In genomic region chr15:11037376-11037695, GRCm38 (mm10) we compare ENCODE assay signal across 8 mouse cellular contexts. TPM values are rescaled to one million over a fixed set of nuclear protein-coding genes. Genes with fewer than 3 reads are reported as not detected.
A peak's percentile ranks its signal among the peaks of the same experiment; 100 is the strongest.
DNase-seq lines count a peak whose midpoint lies in the region; ATAC-seq and TF ChIP-seq lines count a peak whose summit lies in the region.

No protein-coding gene starts in this region.

- H3K27me3 ChIP-seq in heart, embryonic 16.5 days (ENCODE audit: control insufficient read depth, insufficient read depth, low read length): peaks cover 47% of the 10 kb centered on the region
- peaks cover 41% of the 10 kb centered on the region for H3K27me3 ChIP-seq in hindbrain, embryonic 15.5 days
- H3K27me3 ChIP-seq in midbrain, embryonic 15.5 days (replicated peaks): peaks cover 42% of the 10 kb centered on the region
- no peaks in the 10 kb centered on the region; the same call in 1 of the 2 replicates for H3K27me3 ChIP-seq in cerebellum, adult 2 months (ENCODE audit: control insufficient read depth, insufficient read depth, low read length)

- H3K36me3 ChIP-seq in heart, embryonic 16.5 days (ENCODE audit: control insufficient read depth, insufficient read depth): no peaks in the 10 kb centered on the region
- H3K36me3 ChIP-seq in hindbrain, embryonic 15.5 days: no peaks in the 10 kb centered on the region
- no peaks in the 10 kb centered on the region for H3K36me3 ChIP-seq in midbrain, embryonic 15.5 days (replicated peaks)

- peak overlapping the region; percentile 53 for H3K4me3 ChIP-seq in heart, embryonic 16.5 days (ENCODE audit: low read length)
- peak overlapping the region; percentile 45 for H3K4me3 ChIP-seq in hindbrain, embryonic 15.5 days
- peak overlapping the region; percentile 36 for H3K4me3 ChIP-seq in midbrain, embryonic 15.5 days
- H3K4me3 ChIP-seq in cerebellum, adult 2 months (replicated peaks; ENCODE audit: insufficient read depth, low read depth, low read length): no peak overlapping the region

- intact Hi-C loops in heart, postnatal 25 days (cut with DNase I): loop anchor here (5.0 kb wide), 1 partner anchor 115 kb away; no protein-coding TSS in a partner anchor

- no peak for TF ChIP-seq POLR2A in brain, embryonic 14.5 days (IDR thresholded peaks at IDR 0.05; ENCODE audit: borderline replicate concordance, extremely low read depth, insufficient read depth, insufficient read length, poor library complexity, severe bottlenecking)
- TF ChIP-seq POLR2A in cerebellum, adult 2 months (IDR thresholded peaks at IDR 0.05; ENCODE audit: borderline replicate concordance, insufficient read depth, low read length): no peak

- WGBS in heart, embryonic 16.5 days: 5% methylated on average over 8 of the region's 8 CpGs
- WGBS in hindbrain, embryonic 15.5 days: 3% methylated on average over 8 of the region's 8 CpGs
- WGBS in midbrain, embryonic 15.5 days: 4% methylated on average over 8 of the region's 8 CpGs
- 2% methylated on average over 8 of the region's 8 CpGs for WGBS in cerebellum, adult 2 months

- no peak for DNase-seq in heart, postnatal 25 days (ENCODE audit: low spot score)
- DNase-seq in brain, embryonic 14.5 days (ENCODE audit: low read depth): peak; percentile 35
- DNase-seq in testis, postnatal 14 days (ENCODE audit: low spot score): no peak
- DNase-seq in cerebellum, adult 2 months: no peak
- DNase-seq in cerebellum, adult 11-12 months: no peak

- TF ChIP-seq CTCF in brain, embryonic 14.5 days (IDR thresholded peaks at IDR 0.05; ENCODE audit: borderline replicate concordance, extremely low read depth, insufficient read depth, insufficient read length): no peak
- no peak for TF ChIP-seq CTCF in cerebellum, adult 2 months (IDR thresholded peaks at IDR 0.05; ENCODE audit: borderline replicate concordance, insufficient read depth, low read depth, low read length)

- H3K9me3 ChIP-seq in heart, embryonic 16.5 days (replicated peaks; ENCODE audit: control insufficient read depth, low read length): no peaks in the 10 kb centered on the region
- no peaks in the 10 kb centered on the region for H3K9me3 ChIP-seq in hindbrain, embryonic 15.5 days
- no peaks in the 10 kb centered on the region for H3K9me3 ChIP-seq in midbrain, embryonic 15.5 days

- H3K4me2 ChIP-seq in heart, embryonic 16.5 days (ENCODE audit: low read depth, low read length): peak overlapping the region; percentile 69
- peak overlapping the region; percentile 86 for H3K4me2 ChIP-seq in hindbrain, embryonic 15.5 days
- H3K4me2 ChIP-seq in midbrain, embryonic 15.5 days: peak overlapping the region; percentile 79

- H3K9ac ChIP-seq in heart, embryonic 16.5 days (ENCODE audit: low read length): no peak overlapping the region
- peak overlapping the region; percentile 37 for H3K9ac ChIP-seq in hindbrain, embryonic 15.5 days
- peak overlapping the region; percentile 26 for H3K9ac ChIP-seq in midbrain, embryonic 15.5 days

- no peak overlapping the region for H3K27ac ChIP-seq in heart, embryonic 16.5 days (ENCODE audit: low read length)
- H3K27ac ChIP-seq in hindbrain, embryonic 15.5 days (replicated peaks): no peak overlapping the region
- no peak overlapping the region for H3K27ac ChIP-seq in midbrain, embryonic 15.5 days
- H3K27ac ChIP-seq in cerebellum, adult 2 months (ENCODE audit: insufficient read depth, low read length): no peak overlapping the region

- no peak for ATAC-seq in heart, embryonic 16.5 days (replicated peaks; ENCODE audit: extremely low read depth, insufficient read depth, low FRiP score)
- ATAC-seq in hindbrain, embryonic 15.5 days (ENCODE audit: low FRiP score, low read depth): peak; percentile 25; the same call in 1 of the 2 replicates
- ATAC-seq in midbrain, embryonic 15.5 days (replicated peaks): peak; percentile 46

- peaks cover 8% of the 10 kb centered on the region; the same call in 1 of the 2 replicates for H3K4me1 ChIP-seq in heart, embryonic 16.5 days (ENCODE audit: control insufficient read depth, insufficient read depth, low read length)
- H3K4me1 ChIP-seq in hindbrain, embryonic 15.5 days (replicated peaks): peaks cover 29% of the 10 kb centered on the region
- peaks cover 27% of the 10 kb centered on the region for H3K4me1 ChIP-seq in midbrain, embryonic 15.5 days
- no peaks in the 10 kb centered on the region; the same call in 1 of the 2 replicates for H3K4me1 ChIP-seq in cerebellum, adult 2 months (ENCODE audit: control insufficient read depth, insufficient read depth, low read length)

RNA-seq across cellular contexts. Expression of gene Rxfp3, which starts 0.5 kb away (rescaled TPM):
- polyA plus RNA-seq in heart, embryonic 16.5 days (2015; fragmentation: Nextera tagmentation; extraction: Ambion mirVana): 0.05 TPM in 2 replicates
- total RNA-seq in heart, postnatal 25 days (2021): under 1 TPM in 1 of 2 experiments, not detected in 1; 0.08 TPM
- polyA plus RNA-seq in brain, embryonic 14.5 days (2012; rRNA removed): 1.0 and 2.3 TPM in 2 replicates
- polyA plus RNA-seq in hindbrain, embryonic 15.5 days (2015; fragmentation: Nextera tagmentation; extraction: Ambion mirVana): 5.6 TPM in 2 replicates
- 2.6 and 3.0 TPM in 2 replicates for polyA plus RNA-seq in midbrain, embryonic 15.5 days (2015; fragmentation: Nextera tagmentation; extraction: Ambion mirVana)
- 0.24 and 0.33 TPM in 2 replicates for polyA plus RNA-seq in cerebellum, adult 2 months (2012; rRNA removed)

RNA-seq across cellular contexts. Expression of gene Adamts12, which starts 27.3 kb away (rescaled TPM):
- 1.9 and 2.0 TPM in 2 replicates for polyA plus RNA-seq in heart, embryonic 16.5 days (2015; fragmentation: Nextera tagmentation; extraction: Ambion mirVana)
- total RNA-seq in heart, postnatal 25 days (2021): 1 to 10 TPM; 6.8 to 7.1 TPM
- 2.0 and 4.9 TPM in 2 replicates for polyA plus RNA-seq in brain, embryonic 14.5 days (2012; rRNA removed)
- 1.5 and 2.0 TPM in 2 replicates for polyA plus RNA-seq in hindbrain, embryonic 15.5 days (2015; fragmentation: Nextera tagmentation; extraction: Ambion mirVana)
- 1.8 and 2.2 TPM in 2 replicates for polyA plus RNA-seq in midbrain, embryonic 15.5 days (2015; fragmentation: Nextera tagmentation; extraction: Ambion mirVana)
- polyA plus RNA-seq in cerebellum, adult 2 months (2012; rRNA removed): 0.15 and 0.33 TPM in 2 replicates

RNA-seq across cellular contexts. Expression of gene Slc45a2, which starts 36.8 kb away (rescaled TPM):
- 0.05 TPM in 1 of 2 replicates, not detected in the other for polyA plus RNA-seq in heart, embryonic 16.5 days (2015; fragmentation: Nextera tagmentation; extraction: Ambion mirVana)
- not detected for total RNA-seq in heart, postnatal 25 days (2021)
- polyA plus RNA-seq in brain, embryonic 14.5 days (2012; rRNA removed): 0.09 and 0.11 TPM in 2 replicates
- polyA plus RNA-seq in hindbrain, embryonic 15.5 days (2015; fragmentation: Nextera tagmentation; extraction: Ambion mirVana): 0.08 and 0.14 TPM in 2 replicates
- polyA plus RNA-seq in midbrain, embryonic 15.5 days (2015; fragmentation: Nextera tagmentation; extraction: Ambion mirVana): 0.06 and 0.18 TPM in 2 replicates
- polyA plus RNA-seq in cerebellum, adult 2 months (2012; rRNA removed): 0.10 and 0.19 TPM in 2 replicates

RNA-seq across cellular contexts. Expression of gene Amacr, which starts 55.8 kb away (rescaled TPM):
- polyA plus RNA-seq in heart, embryonic 16.5 days (2015; fragmentation: Nextera tagmentation; extraction: Ambion mirVana): 15.4 and 22.9 TPM in 2 replicates
- 10 to 100 TPM; 31.2 to 32.7 TPM for total RNA-seq in heart, postnatal 25 days (2021)
- 5.6 and 7.8 TPM in 2 replicates for polyA plus RNA-seq in brain, embryonic 14.5 days (2012; rRNA removed)
- polyA plus RNA-seq in hindbrain, embryonic 15.5 days (2015; fragmentation: Nextera tagmentation; extraction: Ambion mirVana): 10.3 and 12.7 TPM in 2 replicates
- polyA plus RNA-seq in midbrain, embryonic 15.5 days (2015; fragmentation: Nextera tagmentation; extraction: Ambion mirVana): 11.4 and 13.8 TPM in 2 replicates
- 11.4 and 12.0 TPM in 2 replicates for polyA plus RNA-seq in cerebellum, adult 2 months (2012; rRNA removed)
